Comparison of ENCODE assay signal across 16 mouse cellular contexts in the genomic region with DNA sequence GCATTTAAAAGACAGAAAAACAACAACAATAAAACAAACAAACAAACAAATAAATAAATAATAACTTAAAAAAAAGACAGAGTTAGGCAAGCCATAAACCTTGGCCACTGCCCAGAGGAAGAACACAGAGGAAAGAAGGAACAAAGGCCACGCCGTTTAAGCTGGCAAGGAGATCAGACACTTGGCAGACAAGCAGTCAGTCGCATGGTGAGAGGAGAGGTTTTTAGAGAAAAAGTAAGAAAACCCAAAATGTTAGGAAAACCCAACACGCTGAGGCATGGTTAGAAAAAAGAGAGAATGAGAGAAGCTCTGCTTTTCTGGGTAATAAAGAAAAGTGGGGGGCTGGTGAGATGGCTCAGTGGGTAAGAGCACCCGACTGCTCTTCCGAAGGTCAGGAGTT.
DNase-seq lines count a peak whose midpoint lies in the region; ATAC-seq lines count a peak whose summit lies in the region.
"Had no signal": no experiment of that assay in that cellular context is flagged by ENCODE, and none has a peak within 500 bp of the region (broad histone marks: within the 10 kb centered on the region; RNA-seq: fewer than 3 reads in every experiment).

No protein-coding gene starts in this region.

- no peaks in the 10 kb centered on the region for H3K9me3 ChIP-seq in kidney, embryonic 15.5 days (replicated peaks)
- H3K9me3 ChIP-seq: heart, embryonic 12.5 days; liver, embryonic 12.5 days; neural tube, embryonic 12.5 days had no signal

- H3K36me3 ChIP-seq in kidney, embryonic 15.5 days: no peaks in the 10 kb centered on the region
- H3K36me3 ChIP-seq: heart, embryonic 12.5 days; liver, embryonic 12.5 days; neural tube, embryonic 12.5 days had no signal

- ATAC-seq in kidney, embryonic 15.5 days (replicated peaks; ENCODE audit: low FRiP score): no peak
- ATAC-seq: intestine, postnatal 0 days; liver, embryonic 12.5 days had no signal

- H3K4me1 ChIP-seq in kidney, embryonic 15.5 days: peaks cover 19% of the 10 kb centered on the region
- H3K4me1 ChIP-seq: heart, embryonic 12.5 days; liver, embryonic 12.5 days had no signal

- no peak overlapping the region for H3K9ac ChIP-seq in kidney, embryonic 15.5 days
- H3K9ac ChIP-seq: heart, embryonic 12.5 days; liver, embryonic 12.5 days; neural tube, embryonic 12.5 days had no signal

- DNase-seq in kidney, adult 11 months: peak; percentile 8
- DNase-seq in lung, postnatal 10 days: peak; percentile 49
- DNase-seq in lung, adult 18-20 months: no peak
- peak; percentile 26 for DNase-seq in adrenal gland, postnatal 25 days
- DNase-seq in kidney, postnatal 10 days: peak; percentile 18
- DNase-seq in urinary bladder, postnatal 10 days (ENCODE audit: low spot score): no peak
- DNase-seq: cerebellum, adult 9-10 months; gastrocnemius, adult 2 months; thymus, adult 18-20 months had no signal

- 0 out of 2 replicates have a peak, but pooled peaks cover 7% of the 10 kb centered on the region for H3K27me3 ChIP-seq in kidney, embryonic 15.5 days
- H3K27me3 ChIP-seq: CH12.LX; heart, embryonic 12.5 days; liver, embryonic 12.5 days; neural tube, embryonic 12.5 days had no signal

- no peak overlapping the region for H3K27ac ChIP-seq in kidney, embryonic 15.5 days
- H3K27ac ChIP-seq: gastrocnemius, adult 2 months; liver, embryonic 12.5 days; neural tube, embryonic 12.5 days had no signal

- no peak overlapping the region for H3K4me3 ChIP-seq in kidney, embryonic 15.5 days (replicated peaks)
- H3K4me3 ChIP-seq: gastrocnemius, adult 2 months; heart, embryonic 12.5 days; left cerebral cortex, adult 2 months; liver, embryonic 12.5 days; neural tube, embryonic 12.5 days had no signal

- H3K4me2 ChIP-seq in kidney, embryonic 15.5 days: no peak overlapping the region
- H3K4me2 ChIP-seq: heart, embryonic 12.5 days; liver, embryonic 12.5 days; neural tube, embryonic 12.5 days had no signal

- 76% methylated on average over 6 of the region's 6 CpGs for WGBS in kidney, embryonic 15.5 days

Comparison
In these comparisons a context has a peak if more than half of its experiments do, and no peak if none do; other contexts are left out.
1. DNase-seq: peak in kidney, adult 11 months (single experiment), lung, postnatal 10 days (single experiment), adrenal gland, postnatal 25 days (single experiment) and kidney, postnatal 10 days (single experiment); none in lung, adult 18-20 months (0 of 2) and urinary bladder, postnatal 10 days (single experiment).